Mouse (Mus musculus) layer of hippocampus, postnatal 25 days (tissue): Measurements from ENCODE around the gene Card10. TPM values are rescaled to one million over a fixed set of nuclear protein-coding genes. Genes with fewer than 3 reads are reported as not detected.
A peak's percentile ranks its signal among the peaks of the same experiment; 100 is the strongest.

Experiments
- DNase-seq, 2 experiments: peaks; one replicate each; pipeline ENCODE4 v3.0.0; 2022; ENCODE audit warnings: mixed read lengths in 2 of 2, low spot score in 1 of 2; ENCODE audit errors: extremely low spot score in 1 of 2
- total RNA-seq, 2 experiments: library from RNA; stranded (reverse); gene quantifications; 2 replicates each; pipeline ENCODE4 v1.2.3; 2021

The Card10 gene
- total RNA-seq, 2 experiments from 2014 or later, result 5.0 to 5.5 TPM

- DNase-seq, result peak; percentile 91 to 98
Observed at GRCm38 (mm10) chr15:78744206-78744605, 58.6 kb downstream of the Card10 start.

GRCm38 (mm10) chr15:78742831-78743230 lies 60.0 kb downstream of the Card10 start:
- DNase-seq, result no peak

GRCm38 (mm10) chr15:78740662-78741061 lies 62.2 kb downstream of the Card10 start:
- no peak for DNase-seq

- DNase-seq, result no peak
Observed at GRCm38 (mm10) chr15:78737146-78737545, 65.7 kb downstream of the Card10 start.

GRCm38 (mm10) chr15:78736681-78737100 lies 66.2 kb downstream of the Card10 start:
- DNase-seq, result no peak

GRCm38 (mm10) chr15:78736181-78736579 lies 66.7 kb downstream of the Card10 start:
- DNase-seq, result no peak

GRCm38 (mm10) chr15:78735431-78736180 lies 67.2 kb downstream of the Card10 start:
- DNase-seq, result no peak

GRCm38 (mm10) chr15:78731830-78732229 lies 71.0 kb downstream of the Card10 start:
- no peak for DNase-seq

- no peak for DNase-seq
Observed at GRCm38 (mm10) chr15:78730315-78731049, 72.4 kb downstream of the Card10 start.

GRCm38 (mm10) chr15:78726697-78727096 lies 76.1 kb downstream of the Card10 start:
- no peak for DNase-seq

Other genes with a start within 250 kb of the Card10 start
- 1 to 10 TPM; 1.6 to 1.9 TPM for gene Rac2, start 230.3 kb downstream of the Card10 start, total RNA-seq
- gene Cyth4, start 206.0 kb downstream of the Card10 start, total RNA-seq, result 10 to 100 TPM; 18.9 to 24.7 TPM
- 100 to 1,000 TPM; 175 to 188 TPM for gene Elfn2, start 84.3 kb downstream of the Card10 start, total RNA-seq
- 1 to 10 TPM; 5.5 to 6.6 TPM for gene Mfng, start 29.6 kb downstream of the Card10 start, total RNA-seq
- gene Cdc42ep1, start 39.6 kb upstream of the Card10 start, total RNA-seq, result 10 to 100 TPM; 14.2 to 14.9 TPM
- not detected for gene Lgals2, start 52.5 kb upstream of the Card10 start, total RNA-seq
- gene Gga1, start 74.1 kb upstream of the Card10 start, total RNA-seq, result 10 to 100 TPM; 57.1 to 59.0 TPM
- gene Gm49510, start 96.6 kb upstream of the Card10 start, total RNA-seq, result not detected
- 10 to 100 TPM; 24.3 to 25.3 TPM for gene Sh3bp1, start 96.7 kb upstream of the Card10 start, total RNA-seq
- gene Pdxp, start 110.9 kb upstream of the Card10 start, total RNA-seq, result 100 to 1,000 TPM; 161 to 187 TPM
- 10 to 100 TPM; 15.0 to 18.0 TPM for gene Lgals1, start 123.7 kb upstream of the Card10 start, total RNA-seq
- 10 to 100 TPM; 37.4 to 37.6 TPM for gene Nol12, start 131.9 kb upstream of the Card10 start, total RNA-seq
- 10 to 100 TPM; 14.0 to 16.0 TPM for gene Triobp, start 144.7 kb upstream of the Card10 start, total RNA-seq
- 100 to 1,000 TPM; 101 to 108 TPM for gene H1f0, start 225.4 kb upstream of the Card10 start, total RNA-seq
- not detected for gene Galr3, start 238.8 kb upstream of the Card10 start, total RNA-seq